Mouse (Mus musculus) kidney, adult 2 months (tissue): Measurements from ENCODE around the gene Galnt14.

Experiments
- CTCF ChIP-seq: fragments of 200-500 bp; conservative IDR thresholded peaks from 2 replicates; pipeline ENCODE4 v1.5.1; 2011; ENCODE audit warnings: low read depth, mild to moderate bottlenecking, control low read depth, low read length, moderate library complexity, mixed read lengths; ENCODE audit not compliant: insufficient read depth, insufficient read length
- POLR2A ChIP-seq: fragments of 200-500 bp; IDR thresholded peaks from one replicate; pipeline ENCODE4 v1.6.1; 2011; ENCODE audit warnings: low read depth, low read length, control low read depth

DNA sequence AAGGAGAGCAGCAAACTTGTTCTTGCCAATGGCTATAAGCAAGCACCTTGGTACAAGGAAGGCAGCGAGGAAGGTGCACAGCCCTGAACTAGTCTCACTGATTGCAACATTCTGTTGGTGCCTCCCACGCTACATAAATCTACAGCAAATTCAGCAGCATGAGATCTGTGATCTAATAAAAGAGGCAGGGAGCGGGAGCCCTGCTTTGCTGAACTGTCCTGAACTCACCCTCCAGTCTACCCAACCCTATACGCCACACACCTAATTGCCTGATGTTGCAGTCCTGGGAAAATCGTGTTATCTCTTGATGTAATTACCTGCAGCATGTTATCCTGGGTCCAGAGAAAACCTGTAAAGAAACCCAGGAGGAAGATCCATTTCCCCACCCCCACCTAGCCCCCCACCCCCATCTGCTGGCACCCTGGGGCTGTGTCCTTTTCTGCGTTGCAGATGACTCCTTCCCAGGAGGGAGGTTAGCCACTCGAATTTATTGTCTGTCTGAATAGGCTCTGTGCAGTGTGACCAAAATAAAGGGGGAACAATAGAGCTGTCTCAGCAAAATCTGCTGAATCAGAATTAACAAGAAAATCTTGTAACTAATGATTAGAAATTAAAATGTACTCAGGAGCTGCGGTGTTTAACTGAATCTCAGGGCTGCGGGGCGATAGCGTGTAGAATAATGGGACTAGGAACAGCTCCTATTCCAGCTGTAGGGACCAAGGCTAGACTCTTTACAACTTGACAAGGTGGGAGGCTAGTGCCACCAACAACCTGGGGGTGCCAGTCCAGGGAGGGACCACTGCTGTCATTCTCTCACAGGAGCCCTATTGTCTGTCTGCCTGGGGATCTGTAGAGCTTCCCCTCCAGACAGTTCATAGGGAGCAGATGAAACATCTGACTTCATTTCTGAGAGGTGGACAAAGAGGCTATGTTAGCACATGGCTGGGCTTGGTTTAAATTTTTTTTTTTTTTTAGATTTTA is 232.9 kb downstream of the Galnt14 start:
- TF ChIP-seq POLR2A: no peak
- TF ChIP-seq CTCF: no peak
